Mouse (Mus musculus): Measurements from ENCODE around the gene Cables2. TPM values are rescaled to one million over a fixed set of nuclear protein-coding genes. Genes with fewer than 3 reads are reported as not detected.

Cables2 gene
- polyA plus RNA-seq, 1 experiment from 2014 or later = 8.5 TPM

- no peaks in the 10 kb centered on the region for H3K9me3 ChIP-seq (ENCODE audit: control insufficient read depth, low read length)
- no peak for TF ChIP-seq EP300 (optimal IDR thresholded peaks at IDR 0.05)
- peak; percentile 18; the same call in 1 of the 2 replicates for TF ChIP-seq CTCF (IDR thresholded peaks at IDR 0.05; ENCODE audit: low read depth)
- H3K4me1 ChIP-seq (replicated peaks; ENCODE audit: control insufficient read depth, insufficient read depth) = no peaks in the 10 kb centered on the region
- no peak overlapping the region for H3K4me2 ChIP-seq (replicated peaks; ENCODE audit: low read depth)
- H3K27me3 ChIP-seq (ENCODE audit: control insufficient read depth, insufficient read depth, low read length) = no peaks in the 10 kb centered on the region
- WGBS = 87% methylated on average over 4 of the region's 4 CpGs
- DNase-seq (ENCODE audit: low spot score) = no peak
- no peak for ATAC-seq (ENCODE audit: low FRiP score, low TSS enrichment)
- H3K36me3 ChIP-seq (ENCODE audit: control insufficient read depth, insufficient read depth, low read length) = no peaks in the 10 kb centered on the region
- H3K9ac ChIP-seq (ENCODE audit: low read length) = no peak overlapping the region
- H3K27ac ChIP-seq (replicated peaks) = no peak overlapping the region
- no peak overlapping the region for H3K4me3 ChIP-seq (ENCODE audit: low read depth, low read length)
Observed at GRCm38 (mm10) chr2:180302201-180302600, 28.9 kb upstream of the Cables2 start.

GRCm38 (mm10) chr2:180300771-180301170 lies 27.5 kb upstream of the Cables2 start:
- ATAC-seq (ENCODE audit: low FRiP score, low TSS enrichment) = no peak; the same call in 1 of the 2 replicates

GRCm38 (mm10) chr2:180300252-180300651 lies 27.0 kb upstream of the Cables2 start:
- no peak overlapping the region for H3K4me3 ChIP-seq (ENCODE audit: low read depth, low read length)
- H3K4me2 ChIP-seq (replicated peaks; ENCODE audit: low read depth) = no peak overlapping the region
- ATAC-seq (ENCODE audit: low FRiP score, low TSS enrichment) (no peak), DNase-seq (ENCODE audit: low spot score) (no peak)
- no peaks in the 10 kb centered on the region for H3K27me3 ChIP-seq (ENCODE audit: control insufficient read depth, insufficient read depth, low read length)
- WGBS = 28% methylated on average over 2 of the region's 2 CpGs
- no peak overlapping the region for H3K9ac ChIP-seq (ENCODE audit: low read length)
- H3K36me3 ChIP-seq (ENCODE audit: control insufficient read depth, insufficient read depth, low read length) = no peaks in the 10 kb centered on the region
- TF ChIP-seq EP300 (optimal IDR thresholded peaks at IDR 0.05) (no peak), CTCF (IDR thresholded peaks at IDR 0.05; ENCODE audit: low read depth) (no peak)
- no peaks in the 10 kb centered on the region for H3K4me1 ChIP-seq (replicated peaks; ENCODE audit: control insufficient read depth, insufficient read depth)
- no peaks in the 10 kb centered on the region for H3K9me3 ChIP-seq (ENCODE audit: control insufficient read depth, low read length)
- H3K27ac ChIP-seq (replicated peaks) = no peak overlapping the region

More at GRCm38 (mm10) chr2:180300771-180301170, 27.5 kb upstream of the Cables2 start:
- no peak overlapping the region for H3K27ac ChIP-seq (replicated peaks)
- H3K4me1 ChIP-seq (replicated peaks; ENCODE audit: control insufficient read depth, insufficient read depth) = no peaks in the 10 kb centered on the region
- no peak for DNase-seq (ENCODE audit: low spot score)
- H3K27me3 ChIP-seq (ENCODE audit: control insufficient read depth, insufficient read depth, low read length) = no peaks in the 10 kb centered on the region
- H3K9me3 ChIP-seq (ENCODE audit: control insufficient read depth, low read length) = no peaks in the 10 kb centered on the region
- H3K9ac ChIP-seq (ENCODE audit: low read length) = no peak overlapping the region
- H3K4me3 ChIP-seq (ENCODE audit: low read depth, low read length) = no peak overlapping the region
- no peak for TF ChIP-seq CTCF (IDR thresholded peaks at IDR 0.05; ENCODE audit: low read depth)
- no peak for TF ChIP-seq EP300 (optimal IDR thresholded peaks at IDR 0.05)
- no peaks in the 10 kb centered on the region for H3K36me3 ChIP-seq (ENCODE audit: control insufficient read depth, insufficient read depth, low read length)
- WGBS = 26% methylated on average over 5 of the region's 5 CpGs
- no peak overlapping the region for H3K4me2 ChIP-seq (replicated peaks; ENCODE audit: low read depth)

DNA sequence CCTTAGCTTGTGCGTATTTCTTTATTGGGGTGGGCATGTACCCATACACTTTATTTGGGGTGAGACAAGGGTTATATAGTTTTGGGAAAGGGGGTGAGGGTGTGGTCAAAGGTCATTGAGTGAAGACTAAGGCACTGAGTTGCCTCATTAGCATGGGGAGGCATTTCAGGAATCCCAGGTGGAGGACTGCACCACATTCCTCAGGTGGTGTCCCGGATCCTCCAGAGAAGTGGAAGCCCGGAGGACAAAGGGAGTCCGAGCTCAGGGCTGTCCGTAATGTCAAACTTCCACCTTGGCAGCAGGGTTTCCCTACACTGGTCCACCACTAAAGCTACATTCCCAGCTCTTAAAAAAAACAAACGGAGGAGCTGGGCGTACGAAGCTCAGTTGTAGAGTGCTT lies 19.6 kb upstream of the Cables2 start:
- no peak overlapping the region for H3K4me3 ChIP-seq (ENCODE audit: low read depth, low read length)
- 67% methylated on average over 8 of the region's 8 CpGs for WGBS
- H3K27me3 ChIP-seq (ENCODE audit: control insufficient read depth, insufficient read depth, low read length) = no peaks in the 10 kb centered on the region
- no peak overlapping the region for H3K9ac ChIP-seq (ENCODE audit: low read length)
- DNase-seq (ENCODE audit: low spot score) = no peak
- no peak overlapping the region for H3K27ac ChIP-seq (replicated peaks)
- TF ChIP-seq CTCF (IDR thresholded peaks at IDR 0.05; ENCODE audit: low read depth) (no peak), EP300 (optimal IDR thresholded peaks at IDR 0.05) (no peak)
- H3K36me3 ChIP-seq (ENCODE audit: control insufficient read depth, insufficient read depth, low read length) = no peaks in the 10 kb centered on the region
- H3K9me3 ChIP-seq (ENCODE audit: control insufficient read depth, low read length) = no peaks in the 10 kb centered on the region
- H3K4me1 ChIP-seq (replicated peaks; ENCODE audit: control insufficient read depth, insufficient read depth) = peaks cover 10% of the 10 kb centered on the region
- no peak for ATAC-seq (ENCODE audit: low FRiP score, low TSS enrichment)
- no peak overlapping the region for H3K4me2 ChIP-seq (replicated peaks; ENCODE audit: low read depth)

- TF ChIP-seq EP300 (optimal IDR thresholded peaks at IDR 0.05) (no peak), CTCF (IDR thresholded peaks at IDR 0.05; ENCODE audit: low read depth) (no peak)
- Histone ChIP-seq H3K9ac (ENCODE audit: low read length) (0 out of 2 replicates have a peak overlapping the region, but pooled peaks have one; percentile 18), H3K27ac (replicated peaks) (peak overlapping the region; percentile 49), H3K4me1 (replicated peaks; ENCODE audit: control insufficient read depth, insufficient read depth) (peaks cover 10% of the 10 kb centered on the region), H3K27me3 (ENCODE audit: control insufficient read depth, insufficient read depth, low read length) (no peaks in the 10 kb centered on the region), H3K4me3 (ENCODE audit: low read depth, low read length) (no peak overlapping the region), H3K9me3 (ENCODE audit: control insufficient read depth, low read length) (no peaks in the 10 kb centered on the region), H3K4me2 (replicated peaks; ENCODE audit: low read depth) (0 out of 2 replicates have a peak overlapping the region, but pooled peaks have one; percentile 14), H3K36me3 (ENCODE audit: control insufficient read depth, insufficient read depth, low read length) (no peaks in the 10 kb centered on the region)
- no peak for DNase-seq (ENCODE audit: low spot score)
- WGBS = 38% methylated on average over 4 of the region's 4 CpGs
- peak; percentile 2; the same call in 1 of the 2 replicates for ATAC-seq (ENCODE audit: low FRiP score, low TSS enrichment)
Observed at GRCm38 (mm10) chr2:180292026-180292425, 18.7 kb upstream of the Cables2 start.

GRCm38 (mm10) chr2:180291566-180291965 lies 18.3 kb upstream of the Cables2 start:
- H3K9ac ChIP-seq (ENCODE audit: low read length) = 0 out of 2 replicates have a peak overlapping the region, but pooled peaks have one; percentile 18
- no peak overlapping the region for H3K4me2 ChIP-seq (replicated peaks; ENCODE audit: low read depth)
- 48% methylated on average over 5 of the region's 5 CpGs for WGBS
- H3K36me3 ChIP-seq (ENCODE audit: control insufficient read depth, insufficient read depth, low read length) = no peaks in the 10 kb centered on the region
- H3K27me3 ChIP-seq (ENCODE audit: control insufficient read depth, insufficient read depth, low read length) = no peaks in the 10 kb centered on the region
- H3K27ac ChIP-seq (replicated peaks) = peak overlapping the region; percentile 49
- H3K9me3 ChIP-seq (ENCODE audit: control insufficient read depth, low read length) = no peaks in the 10 kb centered on the region
- ATAC-seq (ENCODE audit: low FRiP score, low TSS enrichment) = peak; percentile 88
- peak; percentile 73 for DNase-seq (ENCODE audit: low spot score)
- TF ChIP-seq CTCF (IDR thresholded peaks at IDR 0.05; ENCODE audit: low read depth) = no peak
- TF ChIP-seq EP300 (optimal IDR thresholded peaks at IDR 0.05) = no peak
- peaks cover 10% of the 10 kb centered on the region for H3K4me1 ChIP-seq (replicated peaks; ENCODE audit: control insufficient read depth, insufficient read depth)
- H3K4me3 ChIP-seq (ENCODE audit: low read depth, low read length) = no peak overlapping the region

Data from stomach, postnatal 0 days (tissue).